Mouse (Mus musculus) midbrain, embryonic 12.5 days (tissue): Measurements from ENCODE around the gene Hoxd9. TPM values are rescaled to one million over a fixed set of nuclear protein-coding genes. Genes with fewer than 3 reads are reported as not detected.

Experiments
- ATAC-seq: fragments of 200-750 bp; cut with Nextera tagmentation; 2 replicates; pipeline ENCODE4 v1.8.0; 2017; ENCODE audit warnings: low read depth, moderate TSS enrichment, moderate library complexity; ENCODE audit not compliant: low FRiP score
- H3K27ac ChIP-seq: fragments of 300-500 bp; sonication (generic); replicated peaks from 2 replicates; pipeline ENCODE4 v1.5.1; 2016; ENCODE audit warnings: mild to moderate bottlenecking
- H3K27me3 ChIP-seq: fragments of 300-500 bp; sonication (generic); 2 replicates; pipeline ENCODE4 v1.6.1; 2016; ENCODE audit warnings: mild to moderate bottlenecking
- H3K36me3 ChIP-seq: fragments of 300-500 bp; sonication (generic); 2 replicates; pipeline ENCODE4 v1.6.1; 2016
- H3K4me1 ChIP-seq: fragments of 300-500 bp; sonication (generic); 2 replicates; pipeline ENCODE4 v1.6.1; 2016
- H3K4me2 ChIP-seq: fragments of 300-500 bp; sonication (generic); replicated peaks from 2 replicates; pipeline ENCODE4 v1.6.1; 2016; ENCODE audit warnings: mild to moderate bottlenecking, moderate library complexity
- H3K4me3 ChIP-seq: fragments of 300-500 bp; sonication (generic); 2 replicates; pipeline ENCODE4 v1.5.1; 2016; ENCODE audit warnings: mild to moderate bottlenecking
- H3K9ac ChIP-seq: fragments of 300-500 bp; sonication (generic); replicated peaks from 2 replicates; pipeline ENCODE4 v1.6.1; 2016; ENCODE audit warnings: mild to moderate bottlenecking, moderate library complexity
- H3K9me3 ChIP-seq: fragments of 300-500 bp; sonication (generic); 2 replicates; pipeline ENCODE4 v1.6.1; 2016; ENCODE audit warnings: mild to moderate bottlenecking
- WGBS: fragments of 180-500 bp; shearing (Covaris S2); methylation state at CpG from one replicate; pipeline ENCODE4 v1.1.7; 2016; 5-methylcytosine and 5-hydroxymethylcytosine counted together
- polyA plus RNA-seq: library from polyadenylated mRNA; unstranded; fragments of >200 nt; fragmentation: Nextera tagmentation; extraction: Ambion mirVana; gene quantifications from 2 replicates; pipeline ENCODE4 v1.2.1, GENCODE M21; 2016

Hoxd9 gene
- polyA plus RNA-seq, 1 experiment from 2014 or later, result not detected

DNA sequence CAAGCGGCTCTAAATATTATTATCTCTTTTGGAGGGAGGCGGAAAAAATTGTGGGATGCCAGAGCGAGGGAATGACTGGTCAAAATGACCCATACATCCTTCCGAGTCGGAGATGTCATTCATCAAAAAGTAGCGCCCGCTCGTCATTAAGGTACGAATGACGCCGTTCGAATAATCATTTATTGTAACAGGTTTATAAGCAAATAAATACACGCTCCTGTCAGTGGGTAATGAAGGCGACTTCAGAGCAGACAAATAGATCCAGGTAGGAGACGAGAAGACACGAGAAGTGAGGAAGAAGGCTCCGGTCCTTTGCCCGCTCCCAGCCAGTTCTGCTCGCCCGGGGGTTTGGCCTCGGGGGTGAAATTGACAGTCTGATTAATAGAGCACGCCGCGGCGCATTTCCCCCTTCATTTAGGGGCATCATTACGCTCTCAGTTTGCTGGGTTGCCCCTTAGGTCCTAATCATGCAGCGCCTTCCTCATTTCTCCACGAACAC, 38.0 kb upstream of the Hoxd9 start, which contains the start of gene Evx2:
Evx2 (minus strand) TSS at position 51 of the 499 bp plus-strand sequence.
- 2% methylated on average over 28 of the region's 28 CpGs for whole genome bisulfite sequencing
- Histone ChIP-seq H3K4me2 (0 out of 2 replicates have a peak within 1 kb of the TSS, but pooled peaks have one; percentile 5), H3K27me3 (peaks cover 96% of the 10 kb centered on the region), H3K4me3 (peak within 1 kb of the TSS; percentile 27), H3K9me3 (no peaks in the 10 kb centered on the region), H3K9ac (no peak within 1 kb of the TSS), H3K4me1 (peaks cover 10% of the 10 kb centered on the region), H3K36me3 (no peaks in the 10 kb centered on the region), H3K27ac (peak within 1 kb of the TSS; percentile 49; the same call in 1 of the 2 replicates)
- no peak for ATAC-seq

DNA sequence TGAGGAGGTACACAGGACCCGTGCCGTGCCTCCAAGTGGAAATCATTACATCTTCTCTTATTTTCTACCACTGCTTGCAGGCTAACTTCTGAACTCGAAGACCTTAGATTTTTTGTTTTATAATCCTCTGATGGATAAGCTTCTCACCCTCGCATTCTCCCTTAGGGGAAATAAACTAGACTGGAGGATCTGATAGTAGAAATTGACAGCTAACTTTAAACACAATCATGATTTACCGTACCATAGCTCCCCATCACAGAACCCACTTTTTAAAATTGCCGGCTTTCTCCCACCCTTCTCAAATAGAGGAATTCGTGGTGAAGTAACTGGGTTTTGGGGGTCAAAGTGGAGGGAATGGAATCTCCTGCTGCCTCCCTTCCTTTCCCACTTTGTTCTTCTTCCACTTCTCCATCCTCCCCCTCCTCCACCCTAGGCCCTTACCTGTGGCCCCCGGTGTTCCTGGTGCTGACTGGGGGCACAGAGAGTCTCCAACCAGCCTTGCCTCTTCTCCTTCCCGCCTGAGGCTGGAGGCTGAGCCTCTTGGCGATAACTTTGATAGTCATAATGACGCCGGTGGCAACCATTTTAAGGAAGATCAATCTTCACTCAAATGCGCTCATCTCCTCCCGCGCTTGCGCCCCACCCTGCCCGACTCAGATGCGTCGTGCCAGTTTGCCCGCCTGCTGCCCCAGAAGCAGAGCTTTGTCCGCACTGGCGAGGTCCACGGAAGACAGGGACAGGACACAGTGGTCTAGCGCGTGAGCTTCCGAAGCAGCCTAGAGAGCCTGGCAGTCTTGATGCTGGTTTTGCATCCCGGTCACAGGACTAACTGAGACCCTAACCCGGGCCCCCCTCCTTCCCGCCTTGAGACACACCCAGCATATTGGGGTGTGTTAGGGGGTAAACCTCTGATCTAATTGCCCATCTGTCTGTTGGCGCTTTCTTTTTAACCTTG, 36.8 kb upstream of the Hoxd9 start:
- H3K4me1 ChIP-seq, result peaks cover 8% of the 10 kb centered on the region
- H3K9ac ChIP-seq, result no peak overlapping the region
- 3% methylated on average over 30 of the region's 30 CpGs for WGBS
- H3K27me3 ChIP-seq, result peaks cover 93% of the 10 kb centered on the region
- peak overlapping the region; percentile 1; the same call in 1 of the 2 replicates for H3K4me3 ChIP-seq
- no peak overlapping the region for H3K27ac ChIP-seq
- no peaks in the 10 kb centered on the region for H3K36me3 ChIP-seq
- ATAC-seq, result no peak
- no peaks in the 10 kb centered on the region for H3K9me3 ChIP-seq
- no peak overlapping the region for H3K4me2 ChIP-seq

DNA sequence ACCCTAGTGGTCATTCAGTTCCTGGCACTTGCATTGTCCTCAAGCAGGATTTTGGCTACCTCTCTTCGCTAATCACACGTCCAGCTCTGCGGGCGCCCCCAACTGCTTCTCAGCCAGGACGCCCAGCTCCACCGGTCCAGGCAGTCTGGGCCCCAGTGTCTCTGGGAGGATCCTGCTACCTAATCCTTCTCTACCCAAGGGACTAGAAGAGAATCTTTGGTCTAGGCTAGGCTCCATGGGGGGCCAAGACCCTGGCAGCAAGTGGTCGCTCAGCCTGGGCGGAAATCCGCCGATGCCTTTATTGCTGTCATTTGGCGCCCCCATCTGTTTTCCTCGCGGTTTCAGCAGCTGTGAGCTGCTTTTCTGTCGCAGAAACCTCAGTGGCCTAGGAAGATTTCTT, 35.8 kb upstream of the Hoxd9 start:
- Histone ChIP-seq H3K9me3 (no peaks in the 10 kb centered on the region), H3K4me1 (peaks cover 3% of the 10 kb centered on the region; the same call in 1 of the 2 replicates), H3K4me2 (peak overlapping the region; percentile 30; the same call in 1 of the 2 replicates), H3K9ac (no peak overlapping the region), H3K4me3 (no peak overlapping the region), H3K36me3 (no peaks in the 10 kb centered on the region), H3K27me3 (peaks cover 93% of the 10 kb centered on the region), H3K27ac (no peak overlapping the region)
- ATAC-seq, result peak; percentile 54; the same call in 1 of the 2 replicates
- under 1% methylated on average over 14 of the region's 14 CpGs for WGBS

DNA sequence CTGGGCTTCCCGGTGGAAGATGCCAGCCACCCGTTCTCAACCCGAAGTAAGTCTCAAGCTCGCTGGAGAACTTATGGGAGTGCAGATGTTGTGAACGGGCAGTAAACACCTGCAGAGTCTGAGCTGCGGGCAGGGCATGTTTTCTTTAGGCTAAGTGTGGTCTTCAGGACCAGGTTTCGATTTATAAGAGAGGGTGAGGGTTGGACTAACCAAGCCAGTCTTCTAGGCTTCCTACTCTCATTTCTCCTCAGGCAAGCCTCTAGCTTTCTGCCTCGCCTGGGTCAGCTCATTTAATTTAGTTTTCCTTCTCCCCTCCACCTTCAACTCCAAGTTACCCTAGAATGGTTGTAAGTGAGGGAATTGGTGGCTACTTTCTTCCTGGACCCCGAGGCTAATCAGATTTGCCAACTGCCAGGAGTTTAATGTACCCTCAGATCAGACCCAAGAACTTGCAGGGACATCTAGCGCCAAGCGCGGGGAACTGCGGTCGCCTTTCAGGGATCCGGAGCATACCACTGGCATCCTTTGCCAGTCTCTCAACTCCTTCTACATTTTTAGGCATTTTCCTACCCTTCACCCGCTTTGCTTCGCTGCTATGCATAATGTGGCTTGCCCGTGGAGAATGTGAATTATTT, 34.1 kb upstream of the Hoxd9 start:
- no peak overlapping the region for H3K27ac ChIP-seq
- peaks cover 10% of the 10 kb centered on the region for H3K4me1 ChIP-seq
- H3K27me3 ChIP-seq, result peaks cover 95% of the 10 kb centered on the region
- 4% methylated on average over 18 of the region's 18 CpGs for WGBS
- no peak overlapping the region for H3K4me2 ChIP-seq
- no peak overlapping the region for H3K9ac ChIP-seq
- no peak for ATAC-seq
- no peaks in the 10 kb centered on the region for H3K9me3 ChIP-seq
- H3K36me3 ChIP-seq, result no peaks in the 10 kb centered on the region
- no peak overlapping the region for H3K4me3 ChIP-seq

DNA sequence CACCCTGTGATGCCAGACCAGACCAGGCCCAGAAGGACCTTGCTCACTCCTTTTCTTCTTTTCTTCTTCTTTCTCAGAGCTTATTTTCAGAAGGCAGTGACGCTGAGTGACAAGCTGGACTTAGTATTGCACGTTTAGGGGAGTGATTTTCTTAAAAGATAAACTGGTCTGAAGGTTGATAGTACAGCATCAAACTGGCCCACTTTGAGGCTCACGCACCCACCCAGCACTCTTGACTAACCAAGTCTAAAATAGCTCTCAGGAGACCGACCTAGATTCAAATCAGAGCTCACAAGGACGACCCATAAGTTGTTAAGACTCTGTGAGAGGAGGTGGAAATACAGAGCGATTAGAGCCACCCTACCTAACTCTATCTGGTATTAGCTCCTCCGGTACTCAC, 31.1 kb upstream of the Hoxd9 start:
- Histone ChIP-seq H3K27ac (no peak overlapping the region), H3K36me3 (no peaks in the 10 kb centered on the region), H3K4me1 (peaks cover 13% of the 10 kb centered on the region), H3K27me3 (peaks cover 94% of the 10 kb centered on the region), H3K4me2 (no peak overlapping the region), H3K9me3 (no peaks in the 10 kb centered on the region), H3K9ac (no peak overlapping the region), H3K4me3 (no peak overlapping the region)
- WGBS, result 2% methylated on average over 7 of the region's 7 CpGs
- ATAC-seq, result no peak

DNA sequence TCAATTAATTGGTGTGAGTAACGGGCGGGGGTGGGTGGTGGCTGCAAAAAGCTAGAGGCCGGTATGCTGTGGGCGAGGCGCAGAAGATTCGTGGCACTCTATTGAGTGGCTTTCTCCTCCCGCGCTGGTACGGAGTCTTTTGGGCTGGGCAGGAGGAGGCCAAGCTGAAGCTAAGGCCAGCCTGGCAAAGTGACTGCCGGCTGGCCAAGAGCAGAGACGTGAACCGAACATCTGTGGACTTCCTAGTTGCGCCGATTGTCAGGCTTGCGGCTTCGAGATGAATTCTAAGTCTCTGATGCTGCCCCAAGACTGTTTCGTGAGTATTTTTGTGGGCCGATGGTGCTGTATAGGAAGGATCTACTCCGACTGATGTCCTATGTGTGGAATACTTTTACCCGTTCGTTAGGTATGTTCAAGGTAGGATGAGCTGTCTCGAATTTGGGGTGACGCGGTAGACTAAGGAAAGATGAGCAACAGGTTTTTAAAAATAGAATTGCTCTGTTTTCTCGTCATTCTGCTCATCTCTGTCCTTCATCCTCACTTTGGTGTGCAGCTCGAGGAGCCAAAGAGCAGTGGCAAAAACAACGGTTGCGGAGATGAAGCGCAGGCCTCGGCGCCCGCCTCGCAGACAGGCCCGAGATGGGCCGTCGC, 30.2 kb upstream of the Hoxd9 start:
- H3K27me3 ChIP-seq, result peaks cover 94% of the 10 kb centered on the region
- no peak for ATAC-seq
- H3K36me3 ChIP-seq, result no peaks in the 10 kb centered on the region
- H3K4me3 ChIP-seq, result peak overlapping the region; percentile 39; the same call in 1 of the 2 replicates
- H3K4me1 ChIP-seq, result peaks cover 11% of the 10 kb centered on the region
- under 1% methylated on average over 35 of the region's 36 CpGs for WGBS
- H3K9ac ChIP-seq, result no peak overlapping the region
- no peak overlapping the region for H3K27ac ChIP-seq
- H3K9me3 ChIP-seq, result no peaks in the 10 kb centered on the region
- no peak overlapping the region for H3K4me2 ChIP-seq

DNA sequence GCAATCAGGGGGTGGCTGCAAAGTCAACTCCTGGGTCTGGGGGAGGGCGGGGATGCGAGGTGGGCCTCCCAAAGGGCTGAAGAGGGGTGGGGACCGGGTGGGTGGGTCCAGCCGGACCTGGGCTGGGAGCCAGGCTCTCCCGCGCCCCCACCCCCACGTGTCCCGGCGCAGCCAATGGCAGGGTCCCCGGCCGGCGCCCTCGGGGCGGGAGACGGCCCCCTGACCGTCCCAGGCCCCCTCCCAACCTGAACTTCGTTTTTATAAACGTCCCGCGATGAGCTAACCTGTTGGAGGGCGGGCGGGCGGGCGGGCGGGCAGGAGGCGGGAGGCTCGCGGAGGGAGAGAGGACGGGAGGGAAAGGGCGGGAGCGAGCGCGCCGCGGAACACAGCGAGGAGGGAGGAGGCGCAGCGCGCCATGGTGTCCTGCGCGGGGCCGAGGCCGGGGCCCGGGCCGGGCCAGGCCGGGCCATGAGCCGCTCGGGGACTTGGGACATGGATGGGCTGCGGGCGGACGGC, 29.6 kb upstream of the Hoxd9 start, which contains the start of gene Hoxd13:
Hoxd13 (plus strand) TSS at position 469 of the 516 bp plus-strand sequence.
- H3K36me3 ChIP-seq, result no peaks in the 10 kb centered on the region

DNA sequence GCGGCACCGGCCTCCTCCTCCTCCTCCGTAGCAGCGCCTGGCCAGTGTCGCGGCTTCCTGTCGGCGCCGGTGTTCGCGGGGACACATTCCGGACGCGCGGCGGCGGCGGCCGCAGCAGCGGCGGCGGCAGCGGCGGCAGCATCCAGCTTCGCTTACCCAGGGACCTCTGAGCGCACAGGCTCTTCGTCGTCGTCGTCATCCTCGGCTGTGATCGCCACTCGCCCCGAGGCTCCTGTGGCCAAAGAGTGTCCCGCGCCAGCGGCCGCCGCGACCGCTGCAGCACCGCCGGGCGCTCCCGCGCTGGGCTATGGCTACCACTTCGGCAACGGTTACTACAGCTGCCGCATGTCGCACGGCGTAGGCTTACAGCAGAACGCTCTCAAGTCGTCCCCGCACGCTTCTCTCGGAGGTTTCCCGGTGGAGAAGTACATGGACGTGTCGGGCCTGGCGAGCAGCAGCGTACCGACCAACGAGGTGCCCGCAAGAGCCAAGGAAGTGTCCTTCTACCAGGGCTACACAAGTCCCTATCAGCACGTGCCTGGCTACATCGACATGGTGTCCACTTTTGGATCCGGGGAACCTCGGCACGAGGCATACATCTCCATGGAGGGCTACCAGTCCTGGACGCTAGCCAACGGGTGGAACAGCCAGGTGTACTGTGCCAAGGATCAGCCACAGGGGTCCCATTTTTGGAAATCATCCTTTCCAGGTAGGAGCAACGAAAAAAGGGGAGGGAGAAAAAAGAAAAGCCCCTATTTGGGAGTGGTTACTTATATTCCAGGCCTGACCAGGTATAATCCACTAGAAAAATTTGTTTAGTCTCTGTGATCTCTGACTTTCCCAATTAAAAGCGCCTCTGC, 28.9 kb upstream of the Hoxd9 start:
- Histone ChIP-seq H3K27ac (no peak overlapping the region), H3K36me3 (no peaks in the 10 kb centered on the region), H3K9me3 (no peaks in the 10 kb centered on the region), H3K4me1 (peaks cover 15% of the 10 kb centered on the region), H3K4me3 (peak overlapping the region; percentile 39), H3K9ac (no peak overlapping the region), H3K4me2 (peak overlapping the region; percentile 59), H3K27me3 (peaks cover 94% of the 10 kb centered on the region)
- WGBS, result under 1% methylated on average over 46 of the region's 74 CpGs
- no peak; the same call in 1 of the 2 replicates for ATAC-seq

More for the DNA sequence above, 29.6 kb upstream of the Hoxd9 start, which contains the start of gene Hoxd13:
- H3K4me3 ChIP-seq, result peak within 1 kb of the TSS; percentile 39
- ATAC-seq, result peak; percentile 47; the same call in 1 of the 2 replicates
- H3K27me3 ChIP-seq, result peaks cover 94% of the 10 kb centered on the region
- peak within 1 kb of the TSS; percentile 59 for H3K4me2 ChIP-seq
- H3K9me3 ChIP-seq, result no peaks in the 10 kb centered on the region
- H3K4me1 ChIP-seq, result peaks cover 14% of the 10 kb centered on the region
- H3K27ac ChIP-seq, result no peak within 1 kb of the TSS
- WGBS, result 2% methylated on average over 16 of the region's 51 CpGs
- no peak within 1 kb of the TSS for H3K9ac ChIP-seq

DNA sequence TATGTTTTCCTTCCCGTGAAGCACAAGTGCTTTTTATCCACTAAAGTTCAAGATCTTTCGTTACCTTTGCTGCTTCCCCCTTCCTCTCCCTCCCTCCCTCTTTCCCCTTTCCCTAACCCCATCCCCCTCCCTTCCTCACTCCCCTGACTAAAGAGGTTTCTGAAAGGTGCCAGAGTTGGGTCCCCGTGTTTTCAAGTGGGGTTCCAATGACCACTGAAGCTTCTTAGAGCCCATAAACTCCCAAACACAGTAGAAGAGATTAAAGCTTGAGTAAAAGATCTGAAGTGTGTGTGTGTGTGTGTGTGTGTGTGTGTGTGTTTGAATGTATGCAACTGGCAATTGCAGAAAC, 28.3 kb upstream of the Hoxd9 start:
- WGBS, result 3% methylated on average over 3 of the region's 3 CpGs
- H3K4me3 ChIP-seq, result no peak overlapping the region
- H3K9me3 ChIP-seq, result no peaks in the 10 kb centered on the region
- no peak for ATAC-seq
- peaks cover 15% of the 10 kb centered on the region for H3K4me1 ChIP-seq
- H3K9ac ChIP-seq, result no peak overlapping the region
- no peak overlapping the region for H3K4me2 ChIP-seq
- no peaks in the 10 kb centered on the region for H3K36me3 ChIP-seq
- H3K27me3 ChIP-seq, result peaks cover 94% of the 10 kb centered on the region
- H3K27ac ChIP-seq, result no peak overlapping the region

DNA sequence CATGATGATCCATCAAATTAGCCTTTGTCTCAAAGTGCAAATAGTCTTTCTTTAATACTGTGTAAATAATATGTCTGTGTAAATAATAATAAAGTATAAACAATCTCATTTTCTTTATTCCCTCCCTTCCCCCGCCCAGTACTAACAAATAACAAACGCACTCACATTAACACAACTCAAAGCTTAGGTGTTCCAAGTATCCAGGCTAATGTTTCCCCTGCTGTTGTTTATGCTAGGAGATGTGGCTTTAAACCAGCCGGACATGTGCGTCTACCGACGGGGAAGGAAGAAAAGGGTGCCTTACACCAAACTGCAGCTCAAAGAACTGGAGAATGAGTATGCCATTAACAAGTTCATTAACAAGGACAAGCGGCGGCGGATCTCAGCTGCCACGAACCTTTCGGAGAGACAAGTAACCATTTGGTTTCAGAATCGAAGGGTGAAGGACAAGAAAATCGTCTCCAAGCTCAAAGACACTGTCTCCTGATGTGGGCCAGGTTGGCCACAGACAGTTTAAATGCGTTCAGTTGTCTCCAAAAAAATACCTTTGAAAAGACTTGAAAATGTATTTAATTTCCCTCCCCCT, 27.8 kb upstream of the Hoxd9 start:
- ATAC-seq, result no peak
- Histone ChIP-seq H3K4me3 (no peak overlapping the region), H3K27me3 (peaks cover 94% of the 10 kb centered on the region), H3K4me1 (peaks cover 15% of the 10 kb centered on the region), H3K27ac (no peak overlapping the region), H3K36me3 (no peaks in the 10 kb centered on the region), H3K9ac (no peak overlapping the region), H3K9me3 (no peaks in the 10 kb centered on the region), H3K4me2 (no peak overlapping the region)
- 1% methylated on average over 14 of the region's 14 CpGs for WGBS
